Mouse (Mus musculus) midbrain, postnatal 0 days (tissue): ENCODE measurements around the gene Ina. TPM values are rescaled to one million over a fixed set of nuclear protein-coding genes. Genes with fewer than 3 reads are reported as not detected.

Source experiments
- ATAC-seq: fragments of 200-750 bp; cut with Nextera tagmentation; 2 replicates; pipeline ENCODE4 v1.8.0; 2017; ENCODE audit warnings: moderate number of reproducible peaks, mild to moderate bottlenecking, moderate TSS enrichment, moderate library complexity; ENCODE audit not compliant: low FRiP score
- DNase-seq: peaks from one replicate; pipeline ENCODE4 v3.0.0-alpha.2; 2015; ENCODE audit warnings: low spot score
- H3K27ac ChIP-seq: fragments of 300-500 bp; sonication (generic); 2 replicates; pipeline ENCODE4 v1.5.1; 2014; ENCODE audit warnings: low read depth, mild to moderate bottlenecking, low read length, mixed read lengths
- H3K27me3 ChIP-seq: fragments of 300-500 bp; sonication (generic); 2 replicates; pipeline ENCODE4 v1.6.1; 2014; ENCODE audit warnings: low read length, control low read depth, mixed read lengths; ENCODE audit not compliant: insufficient read depth
- H3K36me3 ChIP-seq: fragments of 300-500 bp; sonication (generic); 2 replicates; pipeline ENCODE4 v1.6.1; 2014; ENCODE audit warnings: low read length, control low read depth, mixed read lengths; ENCODE audit not compliant: insufficient read depth
- H3K4me1 ChIP-seq: fragments of 300-500 bp; sonication (generic); 2 replicates; pipeline ENCODE4 v1.6.1; 2014; ENCODE audit warnings: mild to moderate bottlenecking, control low read depth, antibody characterized with exemption, low read length, mixed read lengths; ENCODE audit not compliant: insufficient read depth
- H3K4me2 ChIP-seq: fragments of 300-500 bp; sonication (generic); 2 replicates; pipeline ENCODE4 v1.6.1; 2014; ENCODE audit warnings: low read depth, mild to moderate bottlenecking, low read length, mixed read lengths; ENCODE audit not compliant: poor library complexity, severe bottlenecking
- H3K4me3 ChIP-seq: fragments of 300-500 bp; sonication (generic); 2 replicates; pipeline ENCODE4 v1.5.1; 2014; ENCODE audit warnings: low read depth, mild to moderate bottlenecking, low read length, moderate library complexity
- H3K9ac ChIP-seq: fragments of 300-500 bp; sonication (generic); replicated peaks from 2 replicates; pipeline ENCODE4 v1.6.1; 2014; ENCODE audit warnings: mild to moderate bottlenecking, low read length, moderate library complexity, mixed read lengths; ENCODE audit not compliant: poor library complexity, severe bottlenecking
- H3K9me3 ChIP-seq: fragments of 300-500 bp; sonication (generic); 2 replicates; pipeline ENCODE4 v1.6.1; 2016; ENCODE audit warnings: low read length, control low read depth
- CTCF ChIP-seq: IDR thresholded peaks from 2 replicates; pipeline ENCODE4 v1.5.1; 2016; ENCODE audit warnings: antibody characterized with exemption, mild to moderate bottlenecking
- WGBS: fragments of 180-500 bp; shearing (Covaris S2); extraction: QIAGEN DNeasy Blood & Tissue Kit; methylation state at CpG from one replicate; pipeline ENCODE4 v1.1.7; 2014; 5-methylcytosine and 5-hydroxymethylcytosine counted together
- polyA plus RNA-seq: library from polyadenylated mRNA; unstranded; fragments of >200 nt; fragmentation: Nextera tagmentation; extraction: Ambion mirVana; gene quantifications from 2 replicates; pipeline ENCODE4 v1.2.1, GENCODE M21; 2015
- total RNA-seq: library from RNA; depleted of rRNA; stranded (reverse); fragments of >200 nt; gene quantifications from 2 replicates; pipeline ENCODE4 v1.2.3, GENCODE M21; 2014

Gene Ina
- total and polyA plus RNA-seq, 2 experiments from 2014 or later, result 229 to 310 TPM

GRCm38 (mm10) chr19:47019326-47019725 is 4.8 kb downstream of the Ina start:
- WGBS, result 19% methylated on average over 6 of the region's 6 CpGs
- H3K27ac ChIP-seq, result peak overlapping the region; percentile 38
- peak; percentile 61 for DNase-seq

GRCm38 (mm10) chr19:47022709-47023108 is 8.2 kb downstream of the Ina start:
- Histone ChIP-seq H3K9ac (no peak overlapping the region), H3K4me3 (no peak overlapping the region), H3K27ac (no peak overlapping the region), H3K36me3 (peaks cover 23% of the 10 kb centered on the region), H3K4me2 (no peak overlapping the region), H3K27me3 (no peaks in the 10 kb centered on the region), H3K9me3 (no peaks in the 10 kb centered on the region), H3K4me1 (no peaks in the 10 kb centered on the region; the same call in none of the 2 replicates)
- DNase-seq (no peak), ATAC-seq (no peak)
- TF ChIP-seq CTCF, result no peak
- 78% methylated on average over 4 of the region's 4 CpGs for WGBS

More at GRCm38 (mm10) chr19:47019326-47019725, 4.8 kb downstream of the Ina start:
- H3K4me1 ChIP-seq, result no peaks in the 10 kb centered on the region; the same call in none of the 2 replicates
- H3K9ac ChIP-seq, result peak overlapping the region; percentile 40
- ATAC-seq, result 0 out of 2 replicates have a peak, but pooled peaks have one; percentile 12
- peaks cover 13% of the 10 kb centered on the region for H3K36me3 ChIP-seq
- TF ChIP-seq CTCF, result no peak
- peak overlapping the region; percentile 62 for H3K4me2 ChIP-seq
- no peaks in the 10 kb centered on the region for H3K9me3 ChIP-seq
- H3K4me3 ChIP-seq, result peak overlapping the region; percentile 84
- H3K27me3 ChIP-seq, result no peaks in the 10 kb centered on the region

- Histone ChIP-seq H3K36me3 (peaks cover 23% of the 10 kb centered on the region), H3K4me1 (no peaks in the 10 kb centered on the region; the same call in 1 of the 2 replicates), H3K27me3 (no peaks in the 10 kb centered on the region), H3K9me3 (no peaks in the 10 kb centered on the region), H3K27ac (no peak overlapping the region), H3K9ac (no peak overlapping the region), H3K4me3 (no peak overlapping the region), H3K4me2 (no peak overlapping the region)
- DNase-seq (no peak), ATAC-seq (no peak)
- TF ChIP-seq CTCF, result no peak
- 91% methylated on average over 13 of the region's 13 CpGs for WGBS
Measured at GRCm38 (mm10) chr19:47023546-47023945, 9.0 kb downstream of the Ina start.

- TF ChIP-seq CTCF, result no peak
- WGBS, result 85% methylated on average over 10 of the region's 10 CpGs
- Histone ChIP-seq H3K4me3 (no peak overlapping the region), H3K36me3 (peaks cover 23% of the 10 kb centered on the region), H3K9me3 (no peaks in the 10 kb centered on the region), H3K27me3 (no peaks in the 10 kb centered on the region), H3K27ac (no peak overlapping the region), H3K9ac (no peak overlapping the region), H3K4me1 (no peaks in the 10 kb centered on the region), H3K4me2 (no peak overlapping the region)
- 0 out of 2 replicates have a peak, but pooled peaks have one; percentile 7 for ATAC-seq
- no peak for DNase-seq
Measured at GRCm38 (mm10) chr19:47024954-47025353, 10.5 kb downstream of the Ina start.

GRCm38 (mm10) chr19:47026513-47026912 is 12.0 kb downstream of the Ina start:
- ATAC-seq, result no peak
- Histone ChIP-seq H3K27me3 (no peaks in the 10 kb centered on the region), H3K4me3 (no peak overlapping the region), H3K36me3 (peaks cover 23% of the 10 kb centered on the region), H3K4me1 (no peaks in the 10 kb centered on the region), H3K27ac (no peak overlapping the region), H3K9ac (no peak overlapping the region), H3K9me3 (no peaks in the 10 kb centered on the region), H3K4me2 (no peak overlapping the region)
- TF ChIP-seq CTCF, result 0 out of 2 replicates have a peak, but pooled peaks have one; percentile 14
- WGBS, result 90% methylated on average over 4 of the region's 4 CpGs
- no peak for DNase-seq

GRCm38 (mm10) chr19:47029796-47030195 is 15.3 kb downstream of the Ina start:
- H3K4me3 ChIP-seq, result no peak overlapping the region
- 40% methylated on average over 9 of the region's 9 CpGs for WGBS
- peak; percentile 16 for DNase-seq
- TF ChIP-seq CTCF, result no peak
- H3K36me3 ChIP-seq, result peaks cover 13% of the 10 kb centered on the region
- H3K27me3 ChIP-seq, result no peaks in the 10 kb centered on the region
- H3K9me3 ChIP-seq, result no peaks in the 10 kb centered on the region
- peak overlapping the region; percentile 69 for H3K27ac ChIP-seq
- no peak for ATAC-seq
- H3K4me2 ChIP-seq, result no peak overlapping the region
- no peaks in the 10 kb centered on the region for H3K4me1 ChIP-seq
- H3K9ac ChIP-seq, result no peak overlapping the region
